Mouse (Mus musculus) midbrain, embryonic 14.5 days (tissue): ENCODE measurements around the gene Oxsr1. TPM values are rescaled to one million over a fixed set of nuclear protein-coding genes. Genes with fewer than 3 reads are reported as not detected.
"Not testable (repeated sequence)": the region's sequence is repeated elsewhere in the genome, so short reads cannot be mapped to it uniquely, and the experiment has no call there.

Experiments used
- ATAC-seq: fragments of 200-750 bp; cut with Nextera tagmentation; 2 replicates; pipeline ENCODE4 v1.8.0; 2017; ENCODE audit warnings: moderate number of reproducible peaks, moderate library complexity; ENCODE audit not compliant: low FRiP score, low TSS enrichment
- DNase-seq: peaks from one replicate; pipeline ENCODE4 v3.0.0-alpha.2; 2015
- H3K27ac ChIP-seq: fragments of 300-500 bp; sonication (generic); replicated peaks from 2 replicates; pipeline ENCODE4 v1.5.1; 2014; ENCODE audit warnings: mild to moderate bottlenecking, low read depth, low read length, moderate library complexity
- H3K27me3 ChIP-seq: fragments of 300-500 bp; sonication (generic); 2 replicates; pipeline ENCODE4 v1.6.1; 2014; ENCODE audit warnings: low read length, control low read depth, mixed read lengths; ENCODE audit not compliant: control insufficient read depth, insufficient read depth
- H3K36me3 ChIP-seq: fragments of 300-500 bp; sonication (generic); 2 replicates; pipeline ENCODE4 v1.6.1; 2014; ENCODE audit warnings: low read length, control low read depth; ENCODE audit not compliant: control insufficient read depth, insufficient read depth
- H3K4me1 ChIP-seq: fragments of 300-500 bp; sonication (generic); 2 replicates; pipeline ENCODE4 v1.6.1; 2014; ENCODE audit warnings: mild to moderate bottlenecking, antibody characterized with exemption, low read length, control low read depth; ENCODE audit not compliant: control insufficient read depth, insufficient read depth
- H3K4me2 ChIP-seq: fragments of 300-500 bp; sonication (generic); 2 replicates; pipeline ENCODE4 v1.6.1; 2014; ENCODE audit warnings: mild to moderate bottlenecking, low read length, moderate library complexity
- H3K4me3 ChIP-seq: fragments of 300-500 bp; sonication (generic); replicated peaks from 2 replicates; pipeline ENCODE4 v1.5.1; 2014; ENCODE audit warnings: low read depth, low read length
- H3K9ac ChIP-seq: fragments of 300-500 bp; sonication (generic); replicated peaks from 2 replicates; pipeline ENCODE4 v1.6.1; 2014; ENCODE audit warnings: mild to moderate bottlenecking, low read length, moderate library complexity
- H3K9me3 ChIP-seq: fragments of 300-500 bp; sonication (generic); 2 replicates; pipeline ENCODE4 v1.6.1; 2016; ENCODE audit warnings: low read length, control low read depth, mixed read lengths; ENCODE audit not compliant: control insufficient read depth
- WGBS: fragments of 180-500 bp; shearing (Covaris S2); extraction: QIAGEN DNeasy Blood & Tissue Kit; methylation state at CpG from one replicate; pipeline ENCODE4 v1.1.7; 2014; 5-methylcytosine and 5-hydroxymethylcytosine counted together
- polyA plus RNA-seq: library from polyadenylated mRNA; unstranded; fragments of >200 nt; fragmentation: Nextera tagmentation; extraction: Ambion mirVana; gene quantifications from 2 replicates; pipeline ENCODE4 v1.2.1, GENCODE M21; 2014

The Oxsr1 gene
- polyA plus RNA-seq = 13.0 and 18.2 TPM in 2 replicates

DNA sequence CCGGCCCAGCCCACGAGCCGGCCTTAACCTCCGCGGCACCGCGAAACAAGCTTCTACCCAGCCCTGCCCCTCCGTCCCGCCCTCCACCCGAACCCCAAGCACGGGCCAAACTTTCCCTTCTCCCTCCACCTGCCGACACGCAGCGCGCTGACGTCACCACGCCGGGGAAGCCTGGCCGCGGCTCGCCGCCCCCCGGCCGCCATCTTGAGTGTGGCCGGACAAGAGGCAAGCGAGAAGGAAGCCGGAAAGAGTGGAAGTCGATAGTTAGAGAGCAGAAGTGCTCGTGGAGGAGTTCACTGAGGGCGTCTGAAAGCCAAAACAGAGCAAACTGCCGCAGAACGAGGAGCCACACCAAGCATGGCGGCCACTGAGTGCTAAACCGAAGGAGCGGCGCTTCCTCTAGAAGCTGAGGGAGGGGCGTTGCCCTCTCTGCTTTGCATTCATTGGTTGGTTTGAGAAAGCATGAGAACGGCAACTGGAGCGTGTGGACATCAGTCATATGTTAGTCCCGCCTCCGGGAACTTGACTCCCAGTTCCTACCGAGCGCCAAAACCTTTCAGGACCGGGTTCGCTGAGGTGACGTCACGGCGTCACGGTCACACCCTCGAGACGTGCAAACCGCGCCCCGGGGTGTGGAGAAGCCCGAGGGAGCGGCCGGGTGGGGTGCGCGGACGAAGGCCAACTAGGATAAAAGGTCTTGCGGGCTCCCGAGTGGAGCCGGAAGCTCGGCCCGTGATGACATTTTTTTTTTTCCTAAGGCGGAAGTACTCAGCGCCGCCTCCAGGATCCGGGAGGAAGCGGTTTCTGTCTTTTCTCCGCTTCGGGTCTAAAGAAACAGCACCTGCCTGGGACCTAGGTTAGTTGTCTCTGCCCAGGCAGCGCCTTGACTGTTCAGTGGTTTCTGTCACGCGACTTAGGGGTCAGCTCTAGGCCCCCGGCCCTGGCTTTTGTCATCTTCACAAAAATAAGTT is at the start of gene Oxsr1:
Gene Oxsr1, minus strand, starts transcription at position 139 of the 971 bp plus-strand sequence.
- WGBS = under 1% methylated on average over 76 of the region's 76 CpGs
- no peaks in the 10 kb centered on the region for H3K9me3 ChIP-seq
- peak; percentile 97 for ATAC-seq
- peaks cover 17% of the 10 kb centered on the region for H3K4me1 ChIP-seq
- H3K9ac ChIP-seq = peak within 1 kb of the TSS; percentile 78
- peak; percentile 99 for DNase-seq
- no peaks in the 10 kb centered on the region for H3K36me3 ChIP-seq
- peak within 1 kb of the TSS; percentile 96 for H3K4me3 ChIP-seq
- H3K4me2 ChIP-seq = peak within 1 kb of the TSS; percentile 88
- H3K27me3 ChIP-seq = no peaks in the 10 kb centered on the region
- peak within 1 kb of the TSS; percentile 87 for H3K27ac ChIP-seq

DNA sequence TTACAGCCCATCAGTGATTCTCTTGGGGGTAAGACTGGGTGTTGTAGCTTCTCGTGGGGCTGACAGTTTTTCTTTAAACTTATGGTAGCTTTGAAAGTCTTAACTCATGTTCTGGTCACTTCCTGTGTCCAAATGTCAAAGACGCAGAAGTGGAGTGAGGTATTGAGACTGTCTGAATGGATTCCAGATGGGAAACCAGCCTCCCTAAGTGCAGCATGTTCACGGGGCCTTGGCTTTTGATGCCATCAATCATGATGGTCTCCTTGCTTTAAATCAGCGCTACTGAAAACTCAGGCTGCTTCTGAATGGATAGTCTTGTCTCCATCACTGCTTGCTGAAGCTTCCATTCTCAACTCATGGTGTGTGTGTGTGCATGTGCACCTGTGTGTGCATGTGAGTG is 49.0 kb upstream of the Oxsr1 start:
- no peaks in the 10 kb centered on the region for H3K36me3 ChIP-seq
- no peak for DNase-seq
- WGBS = 91% methylated on average over 4 of the region's 4 CpGs
- no peaks in the 10 kb centered on the region for H3K9me3 ChIP-seq
- H3K4me1 ChIP-seq = no peaks in the 10 kb centered on the region
- H3K4me2 ChIP-seq = no peak overlapping the region
- no peak overlapping the region for H3K9ac ChIP-seq
- ATAC-seq = no peak
- H3K4me3 ChIP-seq = no peak overlapping the region
- H3K27me3 ChIP-seq = no peaks in the 10 kb centered on the region
- H3K27ac ChIP-seq = no peak overlapping the region

DNA sequence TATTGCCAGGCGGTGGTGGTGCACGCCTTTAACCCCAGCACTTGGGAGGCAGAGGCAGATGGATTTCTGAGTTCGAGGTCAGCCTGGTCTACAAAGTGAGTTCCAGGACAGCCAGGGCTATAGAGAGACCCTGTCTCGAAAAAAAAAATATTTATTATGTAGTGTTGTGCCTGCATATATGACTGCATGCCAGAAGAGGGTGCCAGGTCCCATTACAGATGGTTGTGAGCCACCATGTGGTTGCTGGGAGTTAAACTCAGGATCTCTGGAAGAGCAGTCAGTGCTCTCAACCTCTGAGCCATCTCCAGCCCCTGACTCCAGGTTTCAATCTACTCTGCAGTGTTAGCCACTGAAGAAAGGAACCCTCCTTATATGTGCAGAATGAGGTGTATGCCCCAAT is 48.5 kb upstream of the Oxsr1 start:
- ATAC-seq, DNase-seq, H3K4me1 ChIP-seq, H3K27me3 ChIP-seq, H3K36me3 ChIP-seq, H3K9me3 ChIP-seq, H3K9ac ChIP-seq, H3K4me3 ChIP-seq, H3K4me2 ChIP-seq, H3K27ac ChIP-seq: not testable (repeated sequence)
- 90% methylated on average over 4 of the region's 4 CpGs for WGBS

DNA sequence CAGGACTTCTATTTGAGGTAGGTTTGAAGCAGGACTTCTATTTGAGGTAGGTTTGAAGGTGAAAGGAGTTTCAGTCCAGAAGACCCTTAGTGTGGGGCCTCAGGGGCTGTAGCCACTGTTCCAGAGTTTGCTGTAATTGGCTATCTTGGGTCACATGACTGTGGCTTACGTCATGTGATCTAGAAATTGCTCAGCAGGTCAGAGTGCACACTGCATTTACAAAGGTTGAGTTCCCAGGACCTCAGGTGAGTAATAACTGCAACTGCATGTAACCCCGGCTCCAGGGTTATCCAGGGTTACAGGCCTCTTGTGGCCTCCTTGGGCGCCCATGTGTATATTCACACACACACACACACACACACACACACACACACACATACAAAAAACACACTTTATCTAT is 46.1 kb upstream of the Oxsr1 start:
- WGBS = 95% methylated on average over 3 of the region's 3 CpGs

DNA sequence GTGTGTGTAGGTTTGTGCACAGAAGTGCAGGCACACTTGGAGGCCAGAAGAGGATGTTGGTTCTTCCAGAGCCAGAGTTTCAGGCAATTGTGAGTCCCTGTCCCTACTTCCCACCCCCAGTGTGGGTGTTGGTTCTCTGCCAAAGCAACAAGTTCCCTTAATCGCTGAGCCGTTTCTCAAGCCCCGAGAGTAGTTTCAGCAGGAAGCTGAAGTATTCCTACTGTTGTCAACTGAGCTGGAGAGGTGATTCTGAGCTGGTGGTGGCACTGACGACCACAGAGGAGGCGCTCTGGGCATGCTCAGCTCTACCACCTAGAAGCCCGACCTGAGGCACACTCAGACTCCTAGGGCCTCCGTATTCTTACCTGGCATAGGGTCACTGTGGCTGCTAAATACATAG is 43.1 kb upstream of the Oxsr1 start, which contains the start of gene Slc22a14:
Gene Slc22a14, minus strand, starts transcription at position 270 of the 400 bp plus-strand sequence.
- no peak for DNase-seq
- 78% methylated on average over 7 of the region's 7 CpGs for WGBS
- H3K4me1 ChIP-seq = no peaks in the 10 kb centered on the region

More for the DNA sequence above, 46.1 kb upstream of the Oxsr1 start:
- H3K9ac ChIP-seq = no peak overlapping the region
- no peak overlapping the region for H3K4me2 ChIP-seq
- DNase-seq = no peak
- no peak overlapping the region for H3K27ac ChIP-seq
- no peak for ATAC-seq
- H3K36me3 ChIP-seq = no peaks in the 10 kb centered on the region
- no peaks in the 10 kb centered on the region for H3K27me3 ChIP-seq
- H3K9me3 ChIP-seq = no peaks in the 10 kb centered on the region
- H3K4me1 ChIP-seq = no peaks in the 10 kb centered on the region
- no peak overlapping the region for H3K4me3 ChIP-seq

DNA sequence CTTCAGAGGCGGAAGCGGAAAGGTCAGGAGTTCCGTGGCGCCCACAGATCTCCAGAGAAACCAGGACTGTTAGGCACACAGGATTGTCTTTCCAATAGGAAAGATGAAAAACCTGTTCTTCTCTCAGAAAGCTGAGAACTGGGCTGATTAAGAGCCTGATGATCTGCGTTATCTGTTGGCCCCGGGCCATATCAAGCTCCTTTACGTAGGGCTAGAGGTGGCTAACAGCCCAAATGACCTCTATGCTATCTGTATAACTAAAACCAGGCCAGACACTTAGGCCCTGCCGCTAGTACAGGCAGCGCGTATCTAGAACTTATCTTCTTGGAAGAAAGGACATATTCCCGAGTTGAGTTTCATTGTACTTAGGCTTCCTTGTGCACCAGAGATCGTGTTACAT is 41.0 kb upstream of the Oxsr1 start:
- Histone ChIP-seq H3K36me3 (no peaks in the 10 kb centered on the region), H3K9me3 (no peaks in the 10 kb centered on the region), H3K27me3 (no peaks in the 10 kb centered on the region), H3K9ac (no peak overlapping the region), H3K27ac (no peak overlapping the region), H3K4me2 (no peak overlapping the region), H3K4me1 (no peaks in the 10 kb centered on the region), H3K4me3 (no peak overlapping the region)
- DNase-seq (no peak), ATAC-seq (no peak)
- 94% methylated on average over 12 of the region's 12 CpGs for WGBS

More for the DNA sequence above, 43.1 kb upstream of the Oxsr1 start, which contains the start of gene Slc22a14:
- no peak within 1 kb of the TSS for H3K4me2 ChIP-seq
- no peak within 1 kb of the TSS for H3K9ac ChIP-seq
- no peaks in the 10 kb centered on the region for H3K27me3 ChIP-seq
- no peak within 1 kb of the TSS for H3K4me3 ChIP-seq
- H3K9me3 ChIP-seq = no peaks in the 10 kb centered on the region
- H3K36me3 ChIP-seq = no peaks in the 10 kb centered on the region
- H3K27ac ChIP-seq = no peak within 1 kb of the TSS
- no peak for ATAC-seq

DNA sequence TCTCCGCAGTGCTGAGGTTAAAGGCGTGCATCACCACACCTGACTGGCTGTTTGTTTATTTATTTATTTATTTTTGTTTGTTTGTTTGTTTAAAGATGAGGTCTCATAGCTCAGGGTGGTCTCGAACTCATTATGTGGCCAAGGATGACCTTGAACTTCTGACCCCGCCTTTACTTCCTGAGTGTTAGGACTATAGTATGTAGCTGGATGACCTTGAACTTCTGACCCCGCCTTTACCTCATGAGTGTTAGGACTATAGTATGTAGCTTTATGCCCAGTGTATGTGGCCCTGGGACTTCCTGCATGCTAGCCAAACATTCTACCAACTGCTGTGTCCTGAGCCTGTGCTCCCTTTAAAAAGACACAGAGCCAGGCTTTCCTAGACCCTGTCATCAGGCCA is 39.2 kb upstream of the Oxsr1 start:
- no peak overlapping the region for H3K27ac ChIP-seq
- ATAC-seq = no peak
- no peak overlapping the region for H3K4me2 ChIP-seq
- H3K9me3 ChIP-seq = no peaks in the 10 kb centered on the region
- H3K4me1 ChIP-seq = no peaks in the 10 kb centered on the region
- DNase-seq = no peak
- no peaks in the 10 kb centered on the region for H3K27me3 ChIP-seq
- H3K9ac ChIP-seq = no peak overlapping the region
- H3K36me3 ChIP-seq = no peaks in the 10 kb centered on the region
- no peak overlapping the region for H3K4me3 ChIP-seq
- 96% methylated on average over 5 of the region's 5 CpGs for WGBS

DNA sequence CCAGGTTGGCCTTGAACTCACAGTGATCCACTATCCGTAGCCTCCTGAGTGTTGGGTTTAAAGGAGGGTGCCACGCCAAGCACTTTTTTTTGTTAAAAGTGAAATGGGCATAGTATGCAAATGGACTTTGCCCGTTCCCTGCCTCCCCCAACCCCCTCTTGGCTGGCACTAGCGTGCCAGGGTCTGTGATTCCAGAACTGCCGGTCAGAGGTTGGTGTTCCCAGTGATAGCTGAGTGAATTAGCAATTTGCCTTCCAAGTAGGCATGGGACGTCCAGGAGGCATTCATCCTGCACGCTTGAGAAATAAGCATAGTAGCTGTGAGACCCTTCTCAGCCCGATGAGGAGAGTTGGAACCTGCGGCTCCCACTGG is 35.8 kb upstream of the Oxsr1 start:
- H3K9me3 ChIP-seq = no peaks in the 10 kb centered on the region
- no peaks in the 10 kb centered on the region for H3K27me3 ChIP-seq
- 36% methylated on average over 9 of the region's 9 CpGs for WGBS
- H3K4me2 ChIP-seq = peak overlapping the region; percentile 88
- H3K4me1 ChIP-seq = no peaks in the 10 kb centered on the region
- H3K4me3 ChIP-seq = peak overlapping the region; percentile 56
- no peak overlapping the region for H3K27ac ChIP-seq
- no peaks in the 10 kb centered on the region for H3K36me3 ChIP-seq
- DNase-seq (peak; percentile 11), ATAC-seq (no peak; the same call in 1 of the 2 replicates)
- H3K9ac ChIP-seq = peak overlapping the region; percentile 59; the same call in 1 of the 2 replicates
